7 mouse cellular contexts compared by ENCODE assay signal in the genomic region with DNA sequence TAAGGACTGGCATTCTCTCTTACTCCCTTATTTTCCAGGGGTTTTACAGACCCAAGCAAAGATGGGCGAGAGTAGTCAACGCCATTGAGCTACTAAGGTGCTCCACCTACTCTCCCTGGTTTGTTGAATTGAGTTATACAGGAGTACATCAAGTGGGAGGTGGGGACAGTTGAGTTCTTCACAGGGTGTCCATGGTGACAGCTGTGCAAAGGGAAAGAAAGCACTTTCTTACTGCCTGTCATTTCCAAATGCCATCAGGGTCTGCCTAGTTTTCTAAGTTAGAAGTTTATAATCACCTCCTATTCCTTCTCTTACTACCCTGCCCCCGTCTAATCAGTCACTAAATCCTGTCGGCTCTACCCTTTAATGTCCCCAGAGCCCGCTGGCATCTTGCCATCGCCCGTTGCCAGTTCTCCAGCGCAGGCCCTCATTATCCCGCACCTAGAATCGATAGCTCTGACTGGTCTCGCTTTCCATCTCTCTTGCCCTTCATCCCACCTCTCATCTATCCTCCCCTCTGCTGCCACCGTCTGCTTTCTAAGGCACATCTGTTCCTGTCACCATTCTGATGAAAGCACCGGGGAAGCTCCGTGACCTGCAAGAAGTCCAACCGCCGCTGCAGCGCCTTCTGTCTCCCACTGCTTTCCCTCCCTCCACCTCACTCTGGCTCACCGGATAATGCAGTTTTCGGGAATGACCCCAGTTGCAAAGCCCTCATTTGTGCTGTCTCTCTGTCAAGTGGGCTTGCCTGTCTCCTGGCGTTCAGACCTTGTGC. TPM values are rescaled to one million over a fixed set of nuclear protein-coding genes. Genes with fewer than 3 reads are reported as not detected.
A peak's percentile ranks its signal among the peaks of the same experiment; 100 is the strongest.
DNase-seq lines count a peak whose midpoint lies in the region; ATAC-seq and TF ChIP-seq lines count a peak whose summit lies in the region.

No protein-coding gene starts in this region.

- no peaks in the 10 kb centered on the region for H3K79me2 ChIP-seq in myocyte (ENCODE audit: control insufficient read depth, insufficient read depth)

- H3K27me3 ChIP-seq in forebrain, embryonic 12.5 days: 0 out of 2 replicates have a peak, but pooled peaks cover 4% of the 10 kb centered on the region
- no peaks in the 10 kb centered on the region for H3K27me3 ChIP-seq in intestine, embryonic 15.5 days (replicated peaks)
- H3K27me3 ChIP-seq in myocyte (ENCODE audit: control insufficient read depth, insufficient read depth, insufficient read length): no peaks in the 10 kb centered on the region

- peaks cover 18% of the 10 kb centered on the region for H3K4me1 ChIP-seq in forebrain, embryonic 12.5 days
- no peaks in the 10 kb centered on the region; the same call in 1 of the 2 replicates for H3K4me1 ChIP-seq in intestine, embryonic 15.5 days (replicated peaks)

- H3K36me3 ChIP-seq in forebrain, embryonic 12.5 days (replicated peaks): no peaks in the 10 kb centered on the region
- H3K36me3 ChIP-seq in intestine, embryonic 15.5 days: no peaks in the 10 kb centered on the region
- H3K36me3 ChIP-seq in myocyte (ENCODE audit: control insufficient read depth, insufficient read depth): no peaks in the 10 kb centered on the region

- DNase-seq in left cerebral cortex, postnatal 4 days: peak; percentile 45
- no peak for DNase-seq in left cerebral cortex, adult 8-10 months (ENCODE audit: low spot score in 2 of 2)
- no peak for DNase-seq in frontal cortex, postnatal 25 days (ENCODE audit: low spot score in 2 of 2)
- no peak for DNase-seq in yolk sac, embryonic 10.5 days (ENCODE audit: low spot score)

- peak overlapping the region; percentile 34 for H3ac ChIP-seq in myocyte (ENCODE audit: control insufficient read depth, insufficient read length)

- no peak for TF ChIP-seq POLR2A in myocyte (IDR thresholded peaks at IDR 0.05; ENCODE audit: insufficient read length, low read depth)

- WGBS in forebrain, embryonic 12.5 days: 25% methylated on average over 20 of the region's 20 CpGs
- 21% methylated on average over 20 of the region's 20 CpGs for WGBS in intestine, embryonic 15.5 days

- ATAC-seq in forebrain, embryonic 12.5 days (ENCODE audit: low FRiP score): peak; percentile 79
- peak; percentile 39 for ATAC-seq in intestine, embryonic 15.5 days

- peak overlapping the region; percentile 66 for H3K27ac ChIP-seq in forebrain, embryonic 12.5 days
- no peak overlapping the region for H3K27ac ChIP-seq in intestine, embryonic 15.5 days

- H3K9ac ChIP-seq in forebrain, embryonic 12.5 days: no peak overlapping the region
- H3K9ac ChIP-seq in intestine, embryonic 15.5 days: 0 out of 2 replicates have a peak overlapping the region, but pooled peaks have one; percentile 5

- intact Hi-C loops in left cerebral cortex, postnatal 4 days (cut with DNase I): no loop called here

- H3K4me2 ChIP-seq in forebrain, embryonic 12.5 days: peak overlapping the region; percentile 36
- peak overlapping the region; percentile 47 for H3K4me2 ChIP-seq in intestine, embryonic 15.5 days (replicated peaks)
- H3K4me2 ChIP-seq in myocyte (ENCODE audit: low read depth): no peak overlapping the region

- H3K9me3 ChIP-seq in forebrain, embryonic 12.5 days: no peaks in the 10 kb centered on the region
- H3K9me3 ChIP-seq in intestine, embryonic 15.5 days: no peaks in the 10 kb centered on the region

- H3K4me3 ChIP-seq in forebrain, embryonic 12.5 days (replicated peaks): 0 out of 2 replicates have a peak overlapping the region, but pooled peaks have one; percentile 8
- no peak overlapping the region for H3K4me3 ChIP-seq in intestine, embryonic 15.5 days (replicated peaks)
- no peak overlapping the region for H3K4me3 ChIP-seq in myocyte

TF ChIP-seq in myocyte, 11 proteins besides CTCF, POLR2A, EP300 and RAD21:
- TF ChIP-seq USF1 (IDR thresholded peaks at IDR 0.05; ENCODE audit: low read depth) (no peak), TCF3 (IDR thresholded peaks at IDR 0.05; ENCODE audit: insufficient read length, low read depth) (no peak), MAX (IDR thresholded peaks at IDR 0.05; ENCODE audit: low read depth) (no peak), POLR2AphosphoS2 (IDR thresholded peaks at IDR 0.05; ENCODE audit: insufficient read length, low read depth) (no peak)

RNA-seq across cellular contexts. Expression of a gene that starts 15.6 kb away (rescaled TPM):
- total RNA-seq in left cerebral cortex, postnatal 4 days (2021): 10 to 100 TPM; 11.1 TPM
- 1 to 10 TPM; 8.0 to 8.7 (median 8.1) TPM for total RNA-seq in left cerebral cortex, adult 8-10 months (2022)
- 10.9 and 11.5 TPM in 2 replicates for polyA plus RNA-seq in forebrain, embryonic 12.5 days (2016; fragmentation: Nextera tagmentation; extraction: Ambion mirVana)
- polyA plus RNA-seq in intestine, embryonic 15.5 days (2015; fragmentation: Nextera tagmentation; extraction: Ambion mirVana): 6.3 and 6.4 TPM in 2 replicates
- 2.7 TPM for polyA plus RNA-seq in myocyte (2012; fragmentation: generic; extraction: Trizol)

RNA-seq across cellular contexts. Expression of a gene that starts 51.0 kb away (rescaled TPM):
- total RNA-seq in left cerebral cortex, postnatal 4 days (2021): 10 to 100 TPM; 20.4 to 21.3 TPM
- 100 to 1,000 TPM in 3 of 4 experiments, 10 to 100 TPM in 1; 98.2 to 130 (median 113) TPM for total RNA-seq in left cerebral cortex, adult 8-10 months (2022)
- 0.93 and 1.2 TPM in 2 replicates for polyA plus RNA-seq in forebrain, embryonic 12.5 days (2016; fragmentation: Nextera tagmentation; extraction: Ambion mirVana)
- 0.08 TPM in 2 replicates for polyA plus RNA-seq in intestine, embryonic 15.5 days (2015; fragmentation: Nextera tagmentation; extraction: Ambion mirVana)
- polyA plus RNA-seq in myocyte (2012; fragmentation: generic; extraction: Trizol): not detected
